Mouse (Mus musculus) hematopoietic multipotent progenitor cell, adult 10-12 weeks (in vitro differentiated cells): ENCODE measurements around the gene Decr2. TPM values are rescaled to one million over a fixed set of nuclear protein-coding genes. Genes with fewer than 3 reads are reported as not detected.

Experiments used
- polyA plus RNA-seq: library from polyadenylated mRNA; stranded (reverse); fragments of >175 nt; gene quantifications from 2 replicates; pipeline ENCODE4 v1.2.3, GENCODE M21; 2012; ENCODE audit warnings: low replicate concordance

Gene Decr2
- polyA plus RNA-seq = 0.60 and 0.89 TPM in 2 replicates

GRCm38 (mm10) chr17:26089905-26090632, at the start of gene Decr2:
Decr2 (minus strand) TSS chr17:26090337.

GRCm38 (mm10) chr17:26138239-26138836, 48.2 kb upstream of the Decr2 start, which contains the start of gene Axin1:
Axin1 (plus strand) TSS chr17:26138688.

GRCm38 (mm10) chr17:26123267-26123684, 33.1 kb upstream of the Decr2 start, which contains the start of gene Mrpl28:
Mrpl28 (plus strand) TSS chr17:26123500.

GRCm38 (mm10) chr17:26113181-26113948, 23.2 kb upstream of the Decr2 start, which contains the start of gene Tmem8:
Tmem8 (plus strand) TSS chr17:26113299.

GRCm38 (mm10) chr17:26095121-26095740, 5.1 kb upstream of the Decr2 start, which contains the start of gene Nme4:
Nme4 (minus strand) TSS chr17:26095602.

GRCm38 (mm10) chr17:26068831-26069739, 21.1 kb downstream of the Decr2 start, which contains the start of gene Rab11fip3:
Rab11fip3 (minus strand) TSS chr17:26069555.

Other genes with a start within 250 kb of the Decr2 start
- gene Gm20683, start 248.6 kb downstream of the Decr2 start, polyA plus RNA-seq = 10.5 and 16.1 TPM in 2 replicates
- gene Rhot2, start 245.5 kb downstream of the Decr2 start, polyA plus RNA-seq = 159 and 168 TPM in 2 replicates
- gene Wdr90, start 228.8 kb downstream of the Decr2 start, polyA plus RNA-seq = 8.8 and 9.7 TPM in 2 replicates
- gene Mcrip2, start 221.6 kb downstream of the Decr2 start, polyA plus RNA-seq = 23.1 and 35.5 TPM in 2 replicates
- 39.0 and 56.9 TPM in 2 replicates for gene Mettl26, start 215.3 kb downstream of the Decr2 start, polyA plus RNA-seq
- gene Wfikkn1, start 209.5 kb downstream of the Decr2 start, polyA plus RNA-seq = 0.97 and 2.3 TPM in 2 replicates
- gene Rab40c, start 170.6 kb downstream of the Decr2 start, polyA plus RNA-seq = 16.9 and 27.8 TPM in 2 replicates
- 98.3 and 349 TPM in 2 replicates for gene Pigq, start 145.4 kb downstream of the Decr2 start, polyA plus RNA-seq
- gene Nhlrc4, start 145.4 kb downstream of the Decr2 start, polyA plus RNA-seq = 5.3 TPM in 1 of 2 replicates, not detected in the other
- 0.05 TPM in 1 of 2 replicates, not detected in the other for gene A930017K11Rik, start 137.8 kb downstream of the Decr2 start, polyA plus RNA-seq
- gene Capn15, start 104.5 kb downstream of the Decr2 start, polyA plus RNA-seq = 61.6 and 119 TPM in 2 replicates
- gene Rab11fip3, start 20.8 kb downstream of the Decr2 start, polyA plus RNA-seq = 7.3 and 22.8 TPM in 2 replicates
- 12.3 and 23.3 TPM in 2 replicates for gene Nme4, start 5.3 kb upstream of the Decr2 start, polyA plus RNA-seq
- 16.6 and 22.7 TPM in 2 replicates for gene Tmem8, start 23.0 kb upstream of the Decr2 start, polyA plus RNA-seq
- gene Mrpl28, start 33.2 kb upstream of the Decr2 start, polyA plus RNA-seq = 55.8 and 84.0 TPM in 2 replicates
- gene Axin1, start 48.4 kb upstream of the Decr2 start, polyA plus RNA-seq = 52.8 and 62.8 TPM in 2 replicates
- 1.3 TPM in 1 of 2 replicates, not detected in the other for gene Pdia2, start 108.8 kb upstream of the Decr2 start, polyA plus RNA-seq
- gene Rgs11, start 112.6 kb upstream of the Decr2 start, polyA plus RNA-seq = 7.4 and 8.8 TPM in 2 replicates
- 0.20 and 0.30 TPM in 2 replicates for gene Arhgdig, start 117.4 kb upstream of the Decr2 start, polyA plus RNA-seq
- gene Fam234a, start 153.9 kb upstream of the Decr2 start, polyA plus RNA-seq = 5.6 and 15.1 TPM in 2 replicates
- gene Luc7l, start 162.6 kb upstream of the Decr2 start, polyA plus RNA-seq = 34.2 and 49.0 TPM in 2 replicates